ENCODE assay signal across 28 mouse cellular contexts in genomic region chr7:116820613-116821012, GRCm38 (mm10).
A peak's percentile ranks its signal among the peaks of the same experiment; 100 is the strongest.
DNase-seq lines count a peak whose midpoint lies in the region; ATAC-seq and TF ChIP-seq lines count a peak whose summit lies in the region.
"Had no signal": no experiment of that assay in that cellular context is flagged by ENCODE, and none has a peak within 500 bp of the region (broad histone marks: within the 10 kb centered on the region; RNA-seq: fewer than 3 reads in every experiment).

No protein-coding gene starts in this region.

- H3K9ac ChIP-seq in forebrain, postnatal 0 days, result no peak overlapping the region
- no peak overlapping the region for H3K9ac ChIP-seq in forebrain, embryonic 13.5 days
- H3K9ac ChIP-seq: heart, embryonic 12.5 days; heart, embryonic 15.5 days; hindbrain, embryonic 14.5 days had no signal

- WGBS in forebrain, postnatal 0 days, result 63% methylated on average over 5 of the region's 5 CpGs
- 87% methylated on average over 5 of the region's 5 CpGs for WGBS in forebrain, embryonic 13.5 days

- no peaks in the 10 kb centered on the region for H3K27me3 ChIP-seq in forebrain, postnatal 0 days (ENCODE audit: insufficient read depth, low read length)
- H3K27me3 ChIP-seq in forebrain, embryonic 13.5 days, result no peaks in the 10 kb centered on the region
- H3K27me3 ChIP-seq: CH12.LX; heart, embryonic 12.5 days; heart, embryonic 15.5 days; Patski had no signal

- H3K9me3 ChIP-seq in forebrain, postnatal 0 days (ENCODE audit: low read length), result no peaks in the 10 kb centered on the region
- H3K9me3 ChIP-seq in forebrain, embryonic 13.5 days (replicated peaks), result no peaks in the 10 kb centered on the region
- H3K9me3 ChIP-seq: forebrain, embryonic 10.5 days; heart, embryonic 12.5 days; heart, embryonic 15.5 days had no signal

- no peak overlapping the region for H3K4me3 ChIP-seq in forebrain, postnatal 0 days (ENCODE audit: low read depth, low read length)
- no peak overlapping the region for H3K4me3 ChIP-seq in forebrain, embryonic 13.5 days
- H3K4me3 ChIP-seq: forebrain, embryonic 10.5 days; gastrocnemius, adult 2 months; heart, embryonic 12.5 days; heart, embryonic 15.5 days had no signal

- ATAC-seq in forebrain, postnatal 0 days, result no peak
- ATAC-seq in forebrain, embryonic 13.5 days, result no peak
- ATAC-seq in activated CD4-positive, CD25-positive, alpha-beta regulatory T cell, adult 4 months, result no peak
- ATAC-seq: forebrain, embryonic 16.5 days; hindbrain, postnatal 0 days; inflammation-experienced regulatory T-cells, adult 6 months; intestine, embryonic 16.5 days; Patski had no signal

- no peak for TF ChIP-seq CTCF in forebrain, postnatal 0 days (IDR thresholded peaks at IDR 0.05; ENCODE audit: low read depth)

- H3K4me1 ChIP-seq in forebrain, postnatal 0 days (ENCODE audit: insufficient read depth), result no peaks in the 10 kb centered on the region
- H3K4me1 ChIP-seq in forebrain, embryonic 13.5 days, result no peaks in the 10 kb centered on the region
- H3K4me1 ChIP-seq: forebrain, embryonic 10.5 days; heart, embryonic 12.5 days; heart, embryonic 15.5 days had no signal

- H3K36me3 ChIP-seq in forebrain, postnatal 0 days (ENCODE audit: insufficient read depth), result no peaks in the 10 kb centered on the region
- H3K36me3 ChIP-seq in forebrain, embryonic 13.5 days (ENCODE audit: poor library complexity, severe bottlenecking), result no peaks in the 10 kb centered on the region
- H3K36me3 ChIP-seq: forebrain, embryonic 10.5 days; G1E; heart, embryonic 12.5 days; heart, embryonic 15.5 days had no signal

- no peak overlapping the region for H3K27ac ChIP-seq in forebrain, postnatal 0 days (ENCODE audit: low read depth, low read length)
- no peak overlapping the region for H3K27ac ChIP-seq in forebrain, embryonic 13.5 days
- H3K27ac ChIP-seq: forebrain, embryonic 10.5 days; gastrocnemius, adult 2 months; heart, embryonic 15.5 days; hindbrain, embryonic 14.5 days; hindbrain, postnatal 0 days had no signal

- peak; percentile 26 for DNase-seq in forebrain, postnatal 0 days
- DNase-seq in layer of hippocampus, adult 9-11 months, result peak; percentile 13
- DNase-seq in layer of hippocampus, adult 9-10 months (ENCODE audit: low spot score), result no peak
- peak; percentile 6 for DNase-seq in brain, adult 2 months (ENCODE audit: low read depth, low spot score)
- DNase-seq: adrenal gland, adult 2 months; adrenal gland, postnatal 14 days; B cell, adult 2 months; cerebellum, adult 18-20 months; cerebellum, adult 9-10 months; cerebellum, postnatal 14 days; gastrocnemius, adult 2 months; gastrocnemius, postnatal 14 days; heart, adult 11 months; heart, postnatal 10 days; heart, postnatal 4 days had no signal

- H3K4me2 ChIP-seq in forebrain, postnatal 0 days (ENCODE audit: low read depth), result no peak overlapping the region
- no peak overlapping the region for H3K4me2 ChIP-seq in forebrain, embryonic 13.5 days
- H3K4me2 ChIP-seq: heart, embryonic 12.5 days; heart, embryonic 15.5 days; hindbrain, embryonic 14.5 days had no signal
